Mouse (Mus musculus) embryonic facial prominence, embryonic 15.5 days (tissue): ENCODE data around the gene Zfhx2. TPM values are rescaled to one million over a fixed set of nuclear protein-coding genes. Genes with fewer than 3 reads are reported as not detected.

ENCODE experiments used
- ATAC-seq: fragments of 200-750 bp; cut with Nextera tagmentation; 2 replicates; pipeline ENCODE4 v1.8.0; 2017; ENCODE audit warnings: low read depth, moderate TSS enrichment; ENCODE audit not compliant: insufficient number of reproducible peaks, low FRiP score, low TSS enrichment
- H3K27ac ChIP-seq: fragments of 300-500 bp; sonication (generic); replicated peaks from 2 replicates; pipeline ENCODE4 v1.5.1; 2015; ENCODE audit warnings: mild to moderate bottlenecking, inconsistent platforms
- H3K27me3 ChIP-seq: fragments of 300-500 bp; sonication (generic); 2 replicates; pipeline ENCODE4 v1.6.1; 2015; ENCODE audit warnings: inconsistent platforms
- H3K36me3 ChIP-seq: fragments of 300-500 bp; sonication (generic); 2 replicates; pipeline ENCODE4 v1.6.1; 2015; ENCODE audit warnings: mild to moderate bottlenecking, inconsistent platforms
- H3K4me1 ChIP-seq: fragments of 300-500 bp; sonication (generic); 2 replicates; pipeline ENCODE4 v1.6.1; 2015; ENCODE audit warnings: inconsistent platforms
- H3K4me2 ChIP-seq: fragments of 300-500 bp; sonication (generic); replicated peaks from 2 replicates; pipeline ENCODE4 v1.6.1; 2015; ENCODE audit warnings: mild to moderate bottlenecking, inconsistent platforms
- H3K4me3 ChIP-seq: fragments of 300-500 bp; sonication (generic); replicated peaks from 2 replicates; pipeline ENCODE4 v1.5.1; 2015; ENCODE audit warnings: mild to moderate bottlenecking, inconsistent platforms
- H3K9ac ChIP-seq: fragments of 300-500 bp; sonication (generic); 2 replicates; pipeline ENCODE4 v1.6.1; 2015; ENCODE audit warnings: inconsistent platforms
- H3K9me3 ChIP-seq: fragments of 300-500 bp; sonication (generic); replicated peaks from 2 replicates; pipeline ENCODE4 v1.6.1; 2016; ENCODE audit warnings: inconsistent platforms
- WGBS: fragments of 180-500 bp; shearing (Covaris S2); methylation state at CpG from one replicate; pipeline ENCODE4 v1.1.7; 2015; 5-methylcytosine and 5-hydroxymethylcytosine counted together
- polyA plus RNA-seq: library from polyadenylated mRNA; unstranded; fragments of >200 nt; fragmentation: Nextera tagmentation; extraction: Ambion mirVana; gene quantifications from 2 replicates; pipeline ENCODE4 v1.2.1, GENCODE M21; 2015

Zfhx2 gene
- polyA plus RNA-seq, 1 experiment from 2014 or later: 5.0 TPM

DNA sequence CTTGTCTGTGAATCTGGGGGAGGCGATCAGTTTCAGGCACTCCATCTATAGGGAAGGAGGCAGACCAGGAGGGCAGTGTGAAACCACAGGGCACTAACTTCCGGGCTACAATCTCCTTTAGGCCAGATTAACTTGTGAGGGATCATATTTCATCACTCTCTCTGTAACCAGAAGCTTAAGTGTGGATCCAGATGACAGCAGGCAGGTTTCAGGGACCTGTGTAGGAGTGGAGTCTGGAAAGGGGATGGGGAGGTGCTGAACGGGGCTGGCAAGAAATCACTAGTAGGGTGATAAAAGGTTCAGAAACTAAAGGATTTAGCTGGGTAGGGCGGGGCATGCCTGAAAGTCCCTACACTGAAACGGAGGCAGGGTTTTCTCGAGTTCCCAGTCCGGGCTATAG lies 13.3 kb upstream of the Zfhx2 start:
- Histone ChIP-seq H3K9ac (peak overlapping the region; percentile 52), H3K36me3 (peaks cover 6% of the 10 kb centered on the region; the same call in 1 of the 2 replicates), H3K9me3 (no peaks in the 10 kb centered on the region), H3K27me3 (peaks cover 15% of the 10 kb centered on the region), H3K4me2 (peak overlapping the region; percentile 95), H3K4me3 (peak overlapping the region; percentile 58), H3K27ac (peak overlapping the region; percentile 88), H3K4me1 (peaks cover 34% of the 10 kb centered on the region)
- WGBS: 3% methylated on average over 7 of the region's 7 CpGs
- ATAC-seq: no peak

DNA sequence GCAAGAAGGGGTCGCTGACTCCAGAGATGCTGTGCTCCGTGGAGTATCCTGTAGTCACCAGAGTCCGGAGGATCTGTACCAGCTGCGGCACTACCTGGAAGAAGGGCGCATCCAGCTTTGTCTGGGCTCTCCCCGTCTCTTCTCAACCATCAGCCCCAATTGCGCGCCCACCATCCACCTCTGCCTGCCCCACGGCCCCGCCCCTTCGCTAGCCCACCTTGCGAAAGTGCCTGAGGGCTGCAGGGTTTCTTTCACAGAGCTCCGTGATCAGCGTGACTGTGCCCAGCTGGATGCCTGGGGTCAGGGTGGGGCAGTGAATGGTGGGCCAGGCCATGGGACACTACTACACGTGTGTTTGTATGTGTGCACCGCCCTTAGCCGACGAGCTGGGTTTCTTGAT lies 12.2 kb upstream of the Zfhx2 start:
- no peak overlapping the region for H3K4me3 ChIP-seq
- H3K36me3 ChIP-seq: peaks cover 10% of the 10 kb centered on the region
- no peak for ATAC-seq
- WGBS: 76% methylated on average over 18 of the region's 18 CpGs
- H3K27me3 ChIP-seq: 0 out of 2 replicates have a peak, but pooled peaks cover 7% of the 10 kb centered on the region
- no peak overlapping the region for H3K9ac ChIP-seq
- H3K4me1 ChIP-seq: peaks cover 31% of the 10 kb centered on the region
- no peak overlapping the region for H3K4me2 ChIP-seq
- H3K9me3 ChIP-seq: no peaks in the 10 kb centered on the region
- no peak overlapping the region for H3K27ac ChIP-seq

DNA sequence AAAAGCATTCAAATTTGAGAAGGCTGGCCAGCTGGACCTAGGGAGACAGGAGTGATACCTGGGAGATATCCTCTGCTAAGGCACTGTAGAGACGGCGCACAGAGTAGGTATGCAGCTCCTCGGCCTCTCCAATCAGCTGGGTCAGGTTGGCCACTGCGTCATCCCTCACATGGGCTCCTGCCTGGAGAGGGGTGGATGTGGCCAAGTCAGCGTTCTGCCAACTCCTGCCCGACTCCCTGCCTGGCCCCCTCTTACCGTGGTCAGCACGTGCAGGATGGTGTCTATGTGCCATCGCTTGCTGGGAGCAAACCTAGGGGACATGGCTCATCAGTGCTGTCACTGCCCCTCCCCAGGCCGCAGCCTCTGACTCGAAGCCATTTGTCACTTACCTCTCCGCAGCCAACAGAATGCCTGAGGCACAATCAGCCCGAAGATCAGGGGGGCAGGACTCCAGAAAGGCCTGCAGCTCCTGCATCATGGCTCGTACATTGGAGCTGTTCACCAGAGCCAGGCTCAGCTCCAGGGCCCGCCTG lies 10.2 kb upstream of the Zfhx2 start:
- H3K27ac ChIP-seq: no peak overlapping the region
- H3K4me1 ChIP-seq: peaks cover 20% of the 10 kb centered on the region
- 83% methylated on average over 15 of the region's 15 CpGs for WGBS
- no peak overlapping the region for H3K4me3 ChIP-seq
- H3K4me2 ChIP-seq: no peak overlapping the region
- peaks cover 22% of the 10 kb centered on the region for H3K36me3 ChIP-seq
- H3K27me3 ChIP-seq: no peaks in the 10 kb centered on the region
- no peak for ATAC-seq
- no peak overlapping the region for H3K9ac ChIP-seq
- H3K9me3 ChIP-seq: no peaks in the 10 kb centered on the region

DNA sequence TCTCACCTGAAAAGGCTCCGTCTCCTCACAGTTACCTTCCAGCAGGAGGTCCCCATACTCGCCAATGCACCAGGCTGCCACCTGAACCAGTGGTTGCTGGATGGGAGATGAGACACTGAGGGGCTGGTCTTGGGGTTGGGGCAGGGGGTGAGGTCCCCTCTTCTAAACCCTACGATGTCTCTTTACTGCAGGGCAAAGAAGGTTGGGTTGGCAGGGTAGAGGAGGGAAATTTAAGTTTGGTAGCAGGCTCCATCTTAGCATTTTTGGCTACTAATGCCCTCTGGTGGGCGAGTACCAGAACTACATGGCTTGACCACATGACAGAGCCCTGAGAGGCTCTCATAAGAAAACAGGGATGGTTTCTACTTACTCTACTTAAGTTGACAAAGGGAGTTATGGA lies 9.5 kb upstream of the Zfhx2 start:
- Histone ChIP-seq H3K9me3 (no peaks in the 10 kb centered on the region), H3K27me3 (no peaks in the 10 kb centered on the region), H3K4me1 (peaks cover 17% of the 10 kb centered on the region), H3K4me3 (no peak overlapping the region), H3K27ac (no peak overlapping the region), H3K9ac (no peak overlapping the region), H3K4me2 (no peak overlapping the region), H3K36me3 (peaks cover 22% of the 10 kb centered on the region)
- ATAC-seq: no peak
- WGBS: 49% methylated on average over 4 of the region's 4 CpGs

DNA sequence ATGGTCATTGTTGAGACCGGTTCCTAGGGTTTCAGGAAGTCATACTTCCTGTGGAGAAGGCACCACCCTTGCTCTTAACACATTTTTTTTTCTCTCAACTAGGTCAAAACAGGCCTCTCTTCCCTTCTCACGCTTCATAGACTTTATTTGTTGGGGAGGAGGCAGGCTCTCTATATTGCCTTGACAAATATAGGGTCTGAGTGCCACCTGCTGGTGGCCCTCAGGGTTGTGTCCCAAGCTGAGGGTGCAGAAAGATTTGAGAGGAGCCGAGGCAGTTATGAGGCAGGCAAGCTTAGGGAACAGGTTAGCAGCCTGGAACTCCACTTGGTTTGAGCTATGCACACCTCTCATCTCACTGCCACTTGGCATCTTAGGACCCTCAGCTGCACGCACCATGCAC lies 5.9 kb upstream of the Zfhx2 start:
- Histone ChIP-seq H3K9me3 (no peaks in the 10 kb centered on the region), H3K9ac (no peak overlapping the region), H3K4me2 (no peak overlapping the region), H3K27ac (no peak overlapping the region), H3K27me3 (no peaks in the 10 kb centered on the region), H3K4me1 (peaks cover 23% of the 10 kb centered on the region), H3K36me3 (peaks cover 22% of the 10 kb centered on the region), H3K4me3 (no peak overlapping the region)
- no peak for ATAC-seq
- WGBS: 59% methylated on average over 4 of the region's 4 CpGs

DNA sequence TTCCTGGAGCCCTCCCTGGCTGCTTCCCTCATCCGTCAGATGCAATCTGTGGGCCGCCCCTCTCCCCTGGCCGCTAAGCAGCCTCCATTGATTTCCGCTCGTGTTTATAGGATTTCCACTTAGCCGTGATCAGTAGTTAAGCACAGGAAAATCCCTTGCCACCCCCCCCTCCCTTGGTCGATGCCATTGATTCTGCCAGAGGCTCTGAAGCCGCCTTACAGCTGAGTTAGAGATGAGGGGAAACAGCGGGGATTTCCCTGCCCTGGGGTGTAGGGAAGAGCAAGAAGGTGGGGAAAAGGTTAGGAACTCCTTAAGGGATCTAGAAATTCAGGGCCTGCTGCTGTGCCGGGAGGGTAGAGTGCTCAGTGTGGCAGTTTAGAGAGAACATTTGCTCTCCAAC lies 5.5 kb upstream of the Zfhx2 start:
- no peaks in the 10 kb centered on the region for H3K27me3 ChIP-seq
- no peak overlapping the region for H3K4me3 ChIP-seq
- ATAC-seq: no peak
- H3K4me1 ChIP-seq: peaks cover 23% of the 10 kb centered on the region
- no peak overlapping the region for H3K27ac ChIP-seq
- no peaks in the 10 kb centered on the region for H3K9me3 ChIP-seq
- WGBS: 61% methylated on average over 10 of the region's 10 CpGs
- no peak overlapping the region for H3K4me2 ChIP-seq
- H3K9ac ChIP-seq: no peak overlapping the region
- peaks cover 22% of the 10 kb centered on the region for H3K36me3 ChIP-seq

DNA sequence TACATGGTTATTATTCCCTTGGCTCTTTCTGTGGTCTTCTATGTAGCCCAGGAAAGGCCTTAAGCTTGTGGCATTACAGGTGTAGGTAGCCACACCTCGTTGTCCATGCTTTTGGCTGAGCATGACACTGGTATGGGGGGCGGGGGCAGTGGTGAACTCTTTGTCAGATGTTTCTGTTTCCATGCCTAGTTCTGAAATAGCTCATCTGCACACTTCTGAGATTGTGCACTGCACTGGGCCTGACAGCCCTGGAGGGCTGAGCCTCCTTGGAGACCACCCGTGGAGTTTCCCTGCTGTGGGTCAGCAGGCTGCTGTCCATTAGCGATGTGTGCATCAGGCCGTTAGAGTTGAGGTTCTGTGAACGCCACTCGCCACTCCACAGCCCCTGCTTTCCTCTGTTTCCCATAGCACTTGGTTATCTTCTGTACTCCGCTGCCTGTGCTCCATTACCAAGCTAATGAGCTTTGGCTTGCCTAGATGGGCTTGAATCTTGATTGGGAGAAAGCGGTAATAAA lies 4.5 kb upstream of the Zfhx2 start:
- Histone ChIP-seq H3K27me3 (no peaks in the 10 kb centered on the region), H3K4me1 (peaks cover 27% of the 10 kb centered on the region), H3K27ac (no peak overlapping the region), H3K4me3 (no peak overlapping the region), H3K36me3 (peaks cover 22% of the 10 kb centered on the region), H3K9me3 (no peaks in the 10 kb centered on the region), H3K4me2 (no peak overlapping the region), H3K9ac (no peak overlapping the region)
- ATAC-seq: no peak
- WGBS: 55% methylated on average over 9 of the region's 9 CpGs

DNA sequence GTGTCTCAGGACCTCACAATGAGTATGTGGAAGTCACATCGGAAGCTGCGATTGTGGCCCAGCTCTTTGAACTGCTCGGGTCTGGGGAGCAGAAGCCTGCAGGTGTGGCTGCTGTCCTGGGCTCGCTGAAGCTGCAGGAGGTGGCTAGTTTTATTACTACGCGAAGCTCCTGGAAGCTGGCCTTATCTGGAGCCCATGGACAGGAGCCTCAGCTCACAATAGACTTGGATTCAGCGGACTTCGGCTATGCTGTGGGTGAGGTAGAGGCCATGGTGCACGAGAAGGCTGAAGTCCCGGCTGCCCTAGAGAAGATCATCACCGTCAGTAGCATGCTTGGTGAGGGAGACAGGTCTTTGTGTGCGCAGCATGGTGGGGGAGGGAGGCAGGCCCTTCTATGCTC lies 3.5 kb upstream of the Zfhx2 start:
- Histone ChIP-seq H3K27me3 (no peaks in the 10 kb centered on the region), H3K9me3 (no peaks in the 10 kb centered on the region), H3K27ac (no peak overlapping the region), H3K9ac (no peak overlapping the region), H3K4me2 (peak overlapping the region; percentile 66), H3K4me3 (peak overlapping the region; percentile 80), H3K4me1 (peaks cover 36% of the 10 kb centered on the region), H3K36me3 (peaks cover 18% of the 10 kb centered on the region)
- no peak for ATAC-seq
- WGBS: 65% methylated on average over 12 of the region's 12 CpGs

DNA sequence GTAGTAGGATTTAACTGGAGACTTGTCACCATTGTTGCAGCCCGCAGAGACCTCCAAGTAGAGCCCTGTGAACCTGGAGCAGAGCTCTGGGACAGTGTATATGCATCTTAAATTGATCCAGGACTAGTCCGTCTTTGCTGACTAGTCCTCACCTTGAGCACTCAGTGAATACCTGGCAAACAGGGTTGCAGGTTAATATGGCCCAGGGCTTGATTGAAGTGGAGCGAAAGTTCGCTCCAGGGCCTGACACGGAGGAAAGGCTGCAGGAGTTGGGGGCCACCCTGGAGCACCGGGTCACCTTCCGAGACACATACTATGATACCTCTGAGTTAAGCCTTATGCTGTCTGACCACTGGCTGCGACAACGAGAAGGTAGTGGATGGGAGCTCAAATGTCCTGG lies 3.1 kb upstream of the Zfhx2 start:
- whole genome bisulfite sequencing: 52% methylated on average over 9 of the region's 9 CpGs
- ATAC-seq: no peak
- peaks cover 16% of the 10 kb centered on the region for H3K36me3 ChIP-seq
- H3K27ac ChIP-seq: peak overlapping the region; percentile 78; the same call in 1 of the 2 replicates
- no peaks in the 10 kb centered on the region for H3K9me3 ChIP-seq
- H3K4me3 ChIP-seq: peak overlapping the region; percentile 80
- peaks cover 36% of the 10 kb centered on the region for H3K4me1 ChIP-seq
- no peaks in the 10 kb centered on the region for H3K27me3 ChIP-seq
- peak overlapping the region; percentile 66 for H3K4me2 ChIP-seq
- peak overlapping the region; percentile 68 for H3K9ac ChIP-seq

DNA sequence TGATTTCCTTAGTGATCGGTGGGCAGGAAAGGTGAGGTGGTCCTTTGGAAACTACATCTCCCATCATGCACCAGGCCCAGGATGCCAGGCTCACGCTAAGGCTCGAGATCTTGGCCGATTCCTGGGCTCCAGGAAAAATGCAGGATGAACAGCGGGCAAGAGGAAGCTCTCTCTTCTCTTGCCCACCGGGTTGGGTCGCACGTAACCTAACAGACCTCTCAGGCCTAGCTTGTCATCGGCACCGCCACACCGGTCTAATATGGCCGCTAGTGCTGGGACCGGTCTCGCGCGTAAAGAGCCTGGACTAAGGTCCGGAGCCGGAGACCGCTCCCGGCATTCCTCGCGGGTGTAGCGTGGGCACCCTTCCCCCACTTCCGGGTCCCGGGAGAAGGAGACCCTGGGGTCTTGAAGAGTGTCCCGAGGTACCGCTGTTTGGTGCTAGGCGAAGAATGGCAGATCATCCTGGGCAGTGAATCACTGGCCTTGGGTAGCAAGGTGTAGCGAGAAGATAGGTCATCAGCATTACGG lies 2.6 kb upstream of the Zfhx2 start, which contains the start of gene Thtpa:
Gene Thtpa, plus strand, starts transcription at position 81 of the 528 bp plus-strand sequence.
- Histone ChIP-seq H3K9ac (peak within 1 kb of the TSS; percentile 68), H3K36me3 (peaks cover 16% of the 10 kb centered on the region), H3K4me1 (peaks cover 36% of the 10 kb centered on the region), H3K27me3 (no peaks in the 10 kb centered on the region), H3K4me3 (peak within 1 kb of the TSS; percentile 80), H3K4me2 (peak within 1 kb of the TSS; percentile 66), H3K9me3 (no peaks in the 10 kb centered on the region), H3K27ac (peak within 1 kb of the TSS; percentile 78)
- peak; percentile 70 for ATAC-seq
- WGBS: under 1% methylated on average over 30 of the region's 30 CpGs

DNA sequence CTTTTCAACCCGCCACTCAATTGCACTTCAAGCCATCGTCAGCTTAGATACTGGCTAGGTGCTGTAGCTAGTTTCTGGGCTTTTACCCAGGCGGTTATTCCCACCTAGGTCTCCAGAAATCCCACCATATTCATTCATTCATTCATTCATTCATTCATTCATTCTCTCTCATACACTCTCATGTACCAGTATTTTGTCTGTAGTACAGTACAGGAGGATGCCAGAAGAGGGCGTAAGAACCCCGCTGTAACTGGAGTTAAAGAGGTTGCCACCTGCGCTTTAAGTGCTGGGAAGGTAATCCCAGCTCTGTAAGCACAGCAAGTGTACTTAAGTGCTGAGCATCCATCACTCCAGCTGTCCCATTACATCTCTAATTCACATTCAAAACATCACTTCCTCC lies 1.8 kb upstream of the Zfhx2 start:
- 43% methylated on average over 6 of the region's 6 CpGs for WGBS
- no peak for ATAC-seq
- Histone ChIP-seq H3K27ac (no peak overlapping the region), H3K4me3 (0 out of 2 replicates have a peak overlapping the region, but pooled peaks have one; percentile 80), H3K9me3 (no peaks in the 10 kb centered on the region), H3K4me1 (peaks cover 41% of the 10 kb centered on the region), H3K4me2 (peak overlapping the region; percentile 66; the same call in 1 of the 2 replicates), H3K36me3 (peaks cover 8% of the 10 kb centered on the region), H3K27me3 (no peaks in the 10 kb centered on the region), H3K9ac (no peak overlapping the region)
